Mouse (Mus musculus) limb, embryonic 10.5 days (tissue): ENCODE measurements around the gene Rpf2. TPM values are rescaled to one million over a fixed set of nuclear protein-coding genes. Genes with fewer than 3 reads are reported as not detected.

Experiments
- DNase-seq: peaks from one replicate; pipeline ENCODE4 v3.0.0-alpha.2; 2017; ENCODE audit warnings: low spot score
- H3K27ac ChIP-seq: fragments of 300-500 bp; sonication (generic); 2 replicates; pipeline ENCODE4 v1.5.1; 2016; ENCODE audit warnings: mild to moderate bottlenecking
- H3K27me3 ChIP-seq: fragments of 300-500 bp; sonication (generic); 2 replicates; pipeline ENCODE4 v1.6.1; 2016; ENCODE audit warnings: low read depth, mild to moderate bottlenecking; ENCODE audit not compliant: poor library complexity, severe bottlenecking
- H3K36me3 ChIP-seq: fragments of 300-500 bp; sonication (generic); 2 replicates; pipeline ENCODE4 v1.6.1; 2016; ENCODE audit warnings: mild to moderate bottlenecking, moderate library complexity
- H3K4me1 ChIP-seq: fragments of 300-500 bp; sonication (generic); 2 replicates; pipeline ENCODE4 v1.6.1; 2016
- H3K4me3 ChIP-seq: fragments of 300-500 bp; sonication (generic); 2 replicates; pipeline ENCODE4 v1.5.1; 2016; ENCODE audit warnings: mild to moderate bottlenecking, moderate library complexity
- H3K9me3 ChIP-seq: fragments of 300-500 bp; sonication (generic); replicated peaks from 2 replicates; pipeline ENCODE4 v1.6.1; 2016; ENCODE audit warnings: mild to moderate bottlenecking
- WGBS: fragments of 180-500 bp; shearing (Covaris S2); methylation state at CpG from one replicate; pipeline ENCODE4 v1.1.7; 2016; 5-methylcytosine and 5-hydroxymethylcytosine counted together
- polyA plus RNA-seq: library from polyadenylated mRNA; unstranded; fragments of >200 nt; fragmentation: Nextera tagmentation; extraction: Ambion mirVana; gene quantifications from 2 replicates; pipeline ENCODE4 v1.2.1, GENCODE M21; 2016

The Rpf2 gene
- polyA plus RNA-seq, 1 experiment from 2014 or later, result 85.2 TPM

DNA sequence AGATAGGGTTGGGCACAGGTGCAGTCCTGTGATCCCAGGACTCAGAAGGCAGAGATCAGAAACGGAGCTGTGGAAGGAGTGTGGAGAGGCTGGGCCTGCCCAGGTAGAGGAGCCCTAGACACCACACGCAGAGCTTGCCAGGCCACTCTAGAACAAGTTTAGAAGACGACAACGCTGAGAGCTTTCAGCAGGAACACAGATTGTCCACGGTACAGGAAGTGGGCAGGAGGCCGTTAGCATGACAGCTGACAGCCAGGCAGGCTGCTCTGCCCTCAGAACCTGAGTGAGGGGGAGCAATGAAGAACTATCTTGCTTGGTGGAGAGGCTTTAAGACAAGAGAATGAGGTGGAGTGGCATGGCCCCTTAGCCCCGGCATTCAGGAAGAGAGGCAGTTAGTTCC is 14.4 kb downstream of the Rpf2 start:
- H3K4me3 ChIP-seq, result no peak overlapping the region
- H3K27ac ChIP-seq, result no peak overlapping the region
- WGBS, result 89% methylated on average over 7 of the region's 7 CpGs
- peaks cover 93% of the 10 kb centered on the region for H3K36me3 ChIP-seq
- peaks cover 5% of the 10 kb centered on the region for H3K4me1 ChIP-seq
- no peaks in the 10 kb centered on the region for H3K9me3 ChIP-seq
- no peak for DNase-seq
- no peaks in the 10 kb centered on the region for H3K27me3 ChIP-seq

DNA sequence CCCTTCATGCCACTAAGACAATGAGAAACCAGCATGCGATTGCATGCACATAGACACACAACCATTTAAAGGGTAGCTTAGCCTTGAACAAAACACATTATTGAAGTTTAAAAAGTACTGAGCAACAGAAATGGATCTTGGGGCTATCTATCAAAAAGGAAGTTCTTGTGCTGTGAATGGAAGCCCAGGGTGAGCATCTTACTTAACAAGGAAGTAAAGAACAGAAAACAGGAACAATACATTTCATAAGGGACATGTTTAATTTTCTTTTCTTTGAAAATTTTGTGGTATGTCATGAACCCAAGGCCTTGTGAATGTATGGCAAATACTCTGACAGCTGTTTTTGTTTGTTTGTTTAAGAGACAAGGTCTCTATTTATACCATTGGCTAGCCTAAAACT is 17.1 kb downstream of the Rpf2 start:
- Histone ChIP-seq H3K9me3 (no peaks in the 10 kb centered on the region), H3K27me3 (no peaks in the 10 kb centered on the region), H3K36me3 (peaks cover 93% of the 10 kb centered on the region), H3K27ac (no peak overlapping the region), H3K4me1 (peaks cover 8% of the 10 kb centered on the region), H3K4me3 (no peak overlapping the region)
- no peak for DNase-seq
- 86% methylated on average over 1 of the region's 1 CpGs for WGBS

DNA sequence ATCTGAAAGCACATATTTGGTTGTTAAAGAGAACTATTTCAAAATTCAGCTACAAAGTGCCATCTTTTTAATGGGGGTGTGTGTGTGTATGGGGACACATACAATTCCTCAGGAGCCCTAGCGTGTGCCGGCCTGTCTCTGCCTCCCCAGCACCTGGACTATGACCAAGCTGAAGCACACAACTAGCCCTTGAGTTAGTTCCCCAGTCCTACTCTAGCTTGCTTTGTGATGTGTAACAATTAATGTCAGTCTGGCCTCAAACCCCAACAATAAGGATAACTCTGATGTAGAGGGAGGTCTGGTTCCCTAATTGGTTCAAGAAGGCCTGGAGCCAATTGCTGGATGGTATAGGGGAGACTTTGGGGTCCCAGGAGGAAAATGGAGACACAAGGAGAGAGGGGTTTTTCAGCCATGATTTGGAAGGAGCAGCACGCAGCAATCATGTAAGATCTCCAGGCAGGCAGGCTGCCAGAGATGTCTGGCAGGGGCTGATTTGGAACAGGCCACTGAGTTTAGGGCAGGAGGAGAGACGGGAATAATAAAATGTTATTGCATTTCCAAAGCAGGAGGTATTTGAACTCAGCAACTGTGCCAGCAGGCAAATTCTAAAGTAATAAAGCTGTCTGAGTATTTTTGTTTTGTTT is 19.1 kb downstream of the Rpf2 start:
- WGBS, result 71% methylated on average over 4 of the region's 4 CpGs
- no peaks in the 10 kb centered on the region for H3K9me3 ChIP-seq
- H3K36me3 ChIP-seq, result peaks cover 94% of the 10 kb centered on the region
- H3K4me3 ChIP-seq, result no peak overlapping the region
- DNase-seq, result no peak
- no peaks in the 10 kb centered on the region for H3K27me3 ChIP-seq
- peak overlapping the region; percentile 53; the same call in 1 of the 2 replicates for H3K27ac ChIP-seq
- H3K4me1 ChIP-seq, result peaks cover 8% of the 10 kb centered on the region

DNA sequence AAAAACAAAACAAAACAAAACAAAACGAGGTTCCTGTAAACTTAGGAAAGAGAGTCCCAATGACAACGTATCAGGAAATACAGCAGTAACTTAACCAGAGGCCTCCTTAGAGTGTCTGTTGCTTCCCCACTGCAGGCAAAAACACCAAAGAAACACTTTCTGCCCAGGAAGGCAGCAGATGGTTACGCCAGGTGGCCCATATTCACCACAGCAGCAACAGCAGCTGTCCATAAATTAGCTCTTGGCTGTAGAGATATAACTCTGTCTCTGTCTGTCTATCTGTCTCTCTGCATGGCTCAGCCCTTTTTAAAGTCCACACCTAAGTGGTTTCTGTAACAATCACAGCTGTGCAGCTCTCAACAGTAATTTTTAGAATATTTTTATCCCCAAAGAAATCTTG is 28.0 kb downstream of the Rpf2 start:
- 88% methylated on average over 3 of the region's 3 CpGs for WGBS
- Histone ChIP-seq H3K4me1 (no peaks in the 10 kb centered on the region), H3K9me3 (0 out of 2 replicates have a peak, but pooled peaks cover 1% of the 10 kb centered on the region), H3K36me3 (peaks cover 33% of the 10 kb centered on the region), H3K27me3 (no peaks in the 10 kb centered on the region), H3K4me3 (no peak overlapping the region), H3K27ac (no peak overlapping the region)
- DNase-seq, result no peak

DNA sequence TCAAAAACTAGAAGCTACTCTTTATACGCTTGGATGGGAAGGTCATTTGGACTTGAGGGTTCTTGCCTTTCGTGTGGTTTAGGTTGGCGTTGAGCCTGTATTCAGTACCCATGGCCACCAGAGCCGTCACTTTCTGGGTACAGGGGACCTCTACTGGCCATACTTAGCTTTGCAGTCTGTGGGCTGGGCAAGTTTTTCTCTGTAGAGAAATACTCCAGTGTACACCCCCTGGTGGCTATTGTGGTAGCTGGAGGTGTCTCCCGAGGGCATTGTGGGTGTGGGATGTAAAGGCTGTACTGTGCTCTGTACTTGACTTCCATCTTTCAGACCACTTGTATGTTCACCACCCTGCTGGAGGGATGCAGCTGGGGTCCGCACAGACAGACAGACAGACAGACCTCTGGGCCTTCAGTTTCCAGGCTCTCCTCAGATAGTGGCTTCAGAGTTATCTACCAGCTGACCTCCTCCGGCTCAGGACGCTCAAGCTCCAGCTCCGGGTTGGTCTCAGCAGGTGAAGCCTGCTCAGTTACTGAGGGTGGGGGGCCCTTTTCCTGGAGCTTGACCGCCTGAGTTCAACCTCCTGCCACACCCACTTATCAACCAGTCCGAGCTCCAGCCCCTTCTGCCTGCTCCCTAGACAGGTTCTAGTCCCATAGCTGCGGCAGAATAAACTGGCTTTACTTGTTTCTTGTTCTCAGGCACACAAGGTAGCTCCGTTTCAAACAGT is 34.2 kb downstream of the Rpf2 start:
- WGBS, result 41% methylated on average over 13 of the region's 13 CpGs
- no peaks in the 10 kb centered on the region for H3K27me3 ChIP-seq
- 0 out of 2 replicates have a peak, but pooled peaks cover 3% of the 10 kb centered on the region for H3K4me1 ChIP-seq
- no peaks in the 10 kb centered on the region for H3K36me3 ChIP-seq
- peak; percentile 85 for DNase-seq
- H3K27ac ChIP-seq, result no peak overlapping the region
- H3K4me3 ChIP-seq, result no peak overlapping the region
- no peaks in the 10 kb centered on the region for H3K9me3 ChIP-seq

DNA sequence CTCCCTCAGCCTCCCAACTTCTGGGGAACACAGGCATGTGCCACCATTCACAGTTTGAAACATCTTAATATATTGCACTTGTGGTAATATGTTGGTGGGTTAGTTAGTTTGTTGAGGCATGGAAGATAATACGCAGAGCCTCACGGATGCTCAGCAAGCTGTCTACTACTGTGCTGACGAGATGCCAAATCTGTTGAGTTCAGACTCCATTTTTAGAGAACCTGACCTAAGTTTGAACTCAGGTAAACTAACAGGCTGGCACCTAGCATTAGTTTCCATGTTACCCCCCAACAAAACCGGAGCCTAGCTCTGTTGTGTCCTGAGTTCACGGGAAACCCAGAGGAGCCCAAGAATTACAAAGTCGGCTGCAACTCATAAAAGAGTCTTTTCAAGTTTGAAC is 51.8 kb downstream of the Rpf2 start:
- 70% methylated on average over 6 of the region's 6 CpGs for WGBS
- Histone ChIP-seq H3K4me1 (peaks cover 51% of the 10 kb centered on the region), H3K4me3 (no peak overlapping the region), H3K36me3 (no peaks in the 10 kb centered on the region), H3K9me3 (no peaks in the 10 kb centered on the region), H3K27ac (no peak overlapping the region), H3K27me3 (no peaks in the 10 kb centered on the region)
- no peak for DNase-seq

DNA sequence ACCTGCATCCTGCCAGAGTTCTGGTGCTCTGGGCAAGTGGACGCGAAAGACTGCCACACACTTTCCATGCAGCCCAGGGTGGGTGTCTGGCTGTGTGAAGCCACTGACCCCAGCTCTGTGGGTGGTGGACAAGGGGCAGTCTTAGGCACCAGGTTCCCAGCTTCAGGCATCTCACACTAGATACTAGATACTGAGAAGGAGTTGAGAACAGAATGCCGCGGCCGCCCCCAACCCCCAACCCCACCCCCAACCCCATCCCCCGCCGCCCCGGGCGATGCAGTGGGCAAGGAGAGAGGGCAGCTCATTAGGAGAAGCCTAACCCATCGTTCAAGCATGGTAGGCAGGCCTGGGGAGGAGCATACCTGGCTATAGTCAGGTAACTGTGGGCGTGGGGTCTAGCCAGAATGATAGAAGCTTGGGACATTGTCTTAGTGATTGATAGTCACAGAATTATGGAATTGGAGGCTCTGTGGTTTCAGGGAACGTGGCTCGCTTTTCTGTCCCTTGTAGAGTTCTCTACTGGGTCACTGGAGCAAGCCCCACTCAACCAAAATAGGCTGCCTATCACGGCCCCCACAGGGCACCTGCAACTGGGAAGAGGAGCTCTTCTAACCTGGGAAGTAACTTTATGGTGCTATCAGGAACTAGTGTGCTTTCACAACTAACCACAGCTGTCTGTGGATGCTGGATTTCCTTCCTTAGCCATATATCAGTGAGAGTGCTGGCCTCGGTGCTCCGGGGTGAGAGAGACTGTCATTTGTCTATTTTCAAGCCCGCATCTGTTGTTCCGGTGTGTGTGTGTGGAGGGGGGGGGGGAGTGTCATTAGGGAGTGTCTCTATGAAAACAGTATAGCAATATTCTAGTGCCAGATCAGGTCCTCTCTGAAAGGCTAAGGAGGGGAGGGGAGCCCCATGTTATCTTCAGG is 54.6 kb downstream of the Rpf2 start:
- no peaks in the 10 kb centered on the region for H3K27me3 ChIP-seq
- H3K4me3 ChIP-seq, result peak overlapping the region; percentile 43
- WGBS, result 44% methylated on average over 18 of the region's 18 CpGs
- no peaks in the 10 kb centered on the region for H3K9me3 ChIP-seq
- peaks cover 73% of the 10 kb centered on the region for H3K4me1 ChIP-seq
- DNase-seq, result peak; percentile 55
- no peaks in the 10 kb centered on the region for H3K36me3 ChIP-seq
- peak overlapping the region; percentile 77 for H3K27ac ChIP-seq

DNA sequence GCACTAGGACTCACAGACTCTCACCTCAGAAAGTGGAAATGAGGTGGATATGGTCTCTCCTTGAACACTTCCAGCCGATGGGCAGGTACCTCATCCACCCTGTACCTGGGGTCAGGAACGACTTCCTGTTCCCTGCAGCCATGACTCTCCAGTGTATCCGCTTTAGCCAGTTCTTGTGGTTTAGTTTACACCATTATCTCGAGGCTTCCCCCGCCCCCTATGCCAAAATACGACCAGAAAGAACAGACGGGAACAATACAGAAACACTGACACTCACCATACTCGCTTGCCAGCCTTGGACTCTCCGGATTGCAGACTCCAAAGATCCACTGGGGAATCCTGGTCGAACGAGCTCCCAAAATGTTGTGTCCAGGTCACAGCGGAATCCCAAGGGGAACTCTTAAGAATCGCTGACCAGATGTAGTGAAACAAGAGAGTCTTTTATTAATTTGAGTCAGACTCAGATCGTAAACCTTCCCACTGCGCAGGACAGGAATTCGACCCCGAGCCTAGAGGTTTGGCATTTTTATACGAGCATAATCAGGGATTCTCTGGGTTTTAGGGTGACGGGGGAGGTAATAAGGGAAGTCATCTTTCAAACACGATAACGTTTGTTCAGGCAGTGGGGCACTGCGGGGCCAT is 55.4 kb downstream of the Rpf2 start:
- Histone ChIP-seq H3K4me3 (peak overlapping the region; percentile 43), H3K9me3 (no peaks in the 10 kb centered on the region), H3K27me3 (no peaks in the 10 kb centered on the region), H3K4me1 (peaks cover 73% of the 10 kb centered on the region), H3K36me3 (no peaks in the 10 kb centered on the region), H3K27ac (peak overlapping the region; percentile 77)
- 28% methylated on average over 22 of the region's 22 CpGs for WGBS
- DNase-seq, result peak; percentile 49

DNA sequence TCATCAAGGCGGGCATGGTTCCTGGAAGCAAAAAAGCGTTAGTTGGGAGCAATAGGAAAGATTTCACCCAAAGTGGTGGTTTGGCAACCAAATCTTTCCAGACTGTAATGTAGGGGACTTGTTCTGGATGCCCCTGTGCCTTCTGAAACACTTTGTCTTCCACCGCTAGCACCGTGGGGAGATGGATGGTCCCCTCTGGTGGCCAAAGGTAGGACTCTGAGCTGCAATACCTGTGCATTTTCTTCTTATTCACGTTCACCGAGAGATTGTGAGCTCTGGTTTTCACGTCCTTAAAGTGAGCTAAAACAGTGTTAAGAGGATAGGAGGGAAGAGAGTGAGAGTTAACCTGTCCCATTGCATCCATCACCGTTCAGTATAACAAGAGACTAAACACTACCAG is 56.0 kb downstream of the Rpf2 start:
- Histone ChIP-seq H3K27me3 (no peaks in the 10 kb centered on the region), H3K4me3 (peak overlapping the region; percentile 43; the same call in 1 of the 2 replicates), H3K27ac (peak overlapping the region; percentile 77; the same call in 1 of the 2 replicates), H3K4me1 (peaks cover 74% of the 10 kb centered on the region), H3K36me3 (no peaks in the 10 kb centered on the region), H3K9me3 (no peaks in the 10 kb centered on the region)
- 86% methylated on average over 8 of the region's 8 CpGs for WGBS
- no peak for DNase-seq

DNA sequence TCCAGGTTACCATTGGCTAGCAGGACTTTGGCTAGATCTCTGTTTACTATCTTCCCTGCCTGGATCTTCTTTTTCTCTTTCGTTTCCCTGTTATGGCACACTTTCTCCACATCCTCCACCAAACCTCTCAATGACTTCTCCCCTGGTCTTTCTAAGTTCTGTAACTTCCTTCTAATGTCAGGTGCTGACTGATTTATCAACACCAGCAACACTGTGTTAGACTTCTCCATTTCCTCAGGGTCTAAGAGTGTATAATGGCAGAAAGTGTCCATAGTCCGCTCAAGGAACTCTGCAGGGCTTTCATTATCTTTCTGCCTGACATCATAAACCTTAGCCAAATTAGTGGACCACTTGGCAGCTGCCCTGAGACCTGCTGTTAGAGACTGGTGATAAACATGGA is 57.1 kb downstream of the Rpf2 start:
- H3K4me3 ChIP-seq, result no peak overlapping the region
- H3K27ac ChIP-seq, result 0 out of 2 replicates have a peak overlapping the region, but pooled peaks have one; percentile 5
- 91% methylated on average over 2 of the region's 2 CpGs for WGBS
- no peaks in the 10 kb centered on the region for H3K27me3 ChIP-seq
- no peak for DNase-seq
- no peaks in the 10 kb centered on the region for H3K36me3 ChIP-seq
- peaks cover 63% of the 10 kb centered on the region for H3K4me1 ChIP-seq
- no peaks in the 10 kb centered on the region for H3K9me3 ChIP-seq

DNA sequence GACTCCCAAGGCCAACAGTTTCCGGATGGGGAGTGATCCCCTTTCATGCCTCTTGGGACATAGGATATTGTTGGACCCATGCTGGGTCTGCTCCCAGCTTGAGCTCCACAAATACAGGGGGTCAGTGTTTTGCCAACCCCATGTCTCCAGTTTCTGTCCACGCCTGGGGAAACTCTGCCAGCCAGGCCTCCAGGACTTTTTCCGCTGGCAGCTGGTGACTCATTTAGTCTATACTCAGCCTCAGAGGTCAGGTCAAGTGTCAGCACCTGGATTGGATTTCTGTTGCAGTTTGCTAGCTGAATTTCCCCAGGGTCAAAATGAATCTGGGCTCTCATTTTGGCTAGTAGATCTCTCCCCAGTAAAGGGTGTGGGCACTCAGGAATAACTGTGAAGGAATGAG is 58.0 kb downstream of the Rpf2 start:
- no peak overlapping the region for H3K27ac ChIP-seq

DNA sequence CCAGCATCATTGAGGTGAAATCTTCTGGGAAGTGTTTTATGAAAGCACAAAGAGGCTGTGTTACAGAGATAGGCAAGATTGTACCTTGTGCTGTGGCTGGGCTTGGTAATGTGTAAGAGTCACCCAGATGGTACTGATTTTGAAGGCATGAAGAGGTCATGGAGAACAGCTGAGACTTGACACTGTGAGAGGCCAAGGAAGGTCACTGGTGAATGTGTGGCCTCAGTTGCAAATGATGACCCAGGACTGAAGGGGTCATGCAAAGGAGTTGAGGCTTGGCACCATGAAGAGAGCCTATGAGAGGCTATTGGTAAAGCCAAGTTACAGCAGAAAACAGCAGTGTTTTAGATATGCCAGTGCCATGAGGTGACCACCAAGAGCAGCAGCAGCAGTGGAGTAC is 60.9 kb downstream of the Rpf2 start:
- Histone ChIP-seq H3K27me3 (no peaks in the 10 kb centered on the region), H3K4me1 (peaks cover 37% of the 10 kb centered on the region), H3K9me3 (no peaks in the 10 kb centered on the region), H3K36me3 (no peaks in the 10 kb centered on the region), H3K4me3 (no peak overlapping the region), H3K27ac (no peak overlapping the region)
- no peak for DNase-seq

More for the DNA sequence above, 58.0 kb downstream of the Rpf2 start:
- Histone ChIP-seq H3K9me3 (no peaks in the 10 kb centered on the region), H3K27me3 (no peaks in the 10 kb centered on the region), H3K36me3 (no peaks in the 10 kb centered on the region), H3K4me3 (no peak overlapping the region), H3K4me1 (peaks cover 56% of the 10 kb centered on the region)
- DNase-seq, result no peak
- 36% methylated on average over 3 of the region's 3 CpGs for WGBS
